ENCODE assay signal across 8 mouse cellular contexts in the genomic region with DNA sequence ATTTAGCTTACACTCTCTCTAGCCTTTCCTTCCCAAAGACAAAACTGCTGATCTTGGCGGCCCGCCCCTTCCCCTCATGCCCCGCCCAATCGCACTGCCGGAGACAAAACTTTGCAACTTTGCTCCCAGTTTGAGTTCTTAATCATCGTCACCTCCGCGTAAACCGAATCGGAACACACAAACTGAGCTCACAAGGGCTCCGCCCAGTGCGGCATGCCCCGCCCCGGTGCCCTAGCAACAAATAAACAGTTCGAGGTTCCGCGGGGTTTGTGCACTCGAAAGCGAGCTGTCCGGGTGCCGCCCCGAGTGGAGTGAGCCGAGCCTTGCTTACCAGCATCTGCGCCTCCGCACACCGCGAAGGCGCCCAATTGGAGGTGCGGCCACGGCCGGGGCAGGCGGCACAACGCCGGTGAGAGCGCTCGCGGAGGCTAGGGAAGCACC.
DNase-seq lines count a peak whose midpoint lies in the region; ATAC-seq and TF ChIP-seq lines count a peak whose summit lies in the region.

No protein-coding gene starts in this region.

- H3K9ac ChIP-seq in ES-Bruce4 (ENCODE audit: low read depth, poor library complexity, severe bottlenecking), result peak overlapping the region; percentile 33
- H3K9ac ChIP-seq in forebrain, embryonic 12.5 days, result peak overlapping the region; percentile 57
- peak overlapping the region; percentile 62 for H3K9ac ChIP-seq in heart, embryonic 16.5 days (ENCODE audit: low read length)
- peak overlapping the region; percentile 58 for H3K9ac ChIP-seq in liver, postnatal 0 days (replicated peaks)
- H3K9ac ChIP-seq in neural tube, embryonic 13.5 days, result peak overlapping the region; percentile 64

- no peaks in the 10 kb centered on the region for H3K9me3 ChIP-seq in ES-Bruce4 (replicated peaks; ENCODE audit: control insufficient read depth, insufficient read depth, low read length, poor library complexity, severe bottlenecking)
- H3K9me3 ChIP-seq in forebrain, embryonic 12.5 days, result no peaks in the 10 kb centered on the region
- 0 out of 2 replicates have a peak, but pooled peaks cover 3% of the 10 kb centered on the region for H3K9me3 ChIP-seq in heart, embryonic 16.5 days (replicated peaks; ENCODE audit: control insufficient read depth, low read length)
- H3K9me3 ChIP-seq in liver, postnatal 0 days (ENCODE audit: low read length), result no peaks in the 10 kb centered on the region
- H3K9me3 ChIP-seq in neural tube, embryonic 13.5 days, result no peaks in the 10 kb centered on the region

- no peak overlapping the region for H3K27ac ChIP-seq in ES-Bruce4 (ENCODE audit: insufficient read depth, low read length)
- no peak overlapping the region for H3K27ac ChIP-seq in forebrain, embryonic 12.5 days
- no peak overlapping the region; the same call in 1 of the 2 replicates for H3K27ac ChIP-seq in heart, embryonic 16.5 days (ENCODE audit: low read length)
- H3K27ac ChIP-seq in liver, postnatal 0 days (ENCODE audit: low read depth), result peak overlapping the region; percentile 79
- no peak overlapping the region for H3K27ac ChIP-seq in neural tube, embryonic 13.5 days (replicated peaks)

- peak overlapping the region; percentile 87 for H3K4me2 ChIP-seq in forebrain, embryonic 12.5 days
- peak overlapping the region; percentile 83 for H3K4me2 ChIP-seq in heart, embryonic 16.5 days (ENCODE audit: low read depth, low read length)
- H3K4me2 ChIP-seq in liver, postnatal 0 days (ENCODE audit: low read depth, low read length), result peak overlapping the region; percentile 87
- peak overlapping the region; percentile 88 for H3K4me2 ChIP-seq in neural tube, embryonic 13.5 days

- no peak for TF ChIP-seq EP300 in ES-Bruce4 (IDR thresholded peaks at IDR 0.05; ENCODE audit: insufficient read depth, low read depth, low read length)
- no peak for TF ChIP-seq EP300 in liver, postnatal 0 days (IDR thresholded peaks at IDR 0.05; ENCODE audit: low read depth)

- TF ChIP-seq POLR2A in ES-Bruce4 (IDR thresholded peaks at IDR 0.05; ENCODE audit: insufficient read depth, low read length), result no peak

- under 1% methylated on average over 37 of the region's 37 CpGs for WGBS in forebrain, embryonic 12.5 days
- WGBS in heart, embryonic 16.5 days, result under 1% methylated on average over 37 of the region's 37 CpGs
- WGBS in liver, postnatal 0 days (ENCODE audit: insufficient replicate concordance), result under 1% methylated on average over 37 of the region's 37 CpGs
- WGBS in neural tube, embryonic 13.5 days, result under 1% methylated on average over 37 of the region's 37 CpGs

- peaks cover 1% of the 10 kb centered on the region for H3K4me1 ChIP-seq in ES-Bruce4 (ENCODE audit: control insufficient read depth, insufficient read depth, low read length)
- peaks cover 9% of the 10 kb centered on the region for H3K4me1 ChIP-seq in forebrain, embryonic 12.5 days
- 0 out of 2 replicates have a peak, but pooled peaks cover 3% of the 10 kb centered on the region for H3K4me1 ChIP-seq in heart, embryonic 16.5 days (ENCODE audit: control insufficient read depth, insufficient read depth, low read length)
- H3K4me1 ChIP-seq in liver, postnatal 0 days (ENCODE audit: insufficient read depth), result peaks cover 22% of the 10 kb centered on the region
- peaks cover 14% of the 10 kb centered on the region for H3K4me1 ChIP-seq in neural tube, embryonic 13.5 days (replicated peaks)

- no peaks in the 10 kb centered on the region for H3K36me3 ChIP-seq in ES-Bruce4 (ENCODE audit: control insufficient read depth, insufficient read depth, low read length, poor library complexity, severe bottlenecking)
- no peaks in the 10 kb centered on the region for H3K36me3 ChIP-seq in forebrain, embryonic 12.5 days (replicated peaks)
- H3K36me3 ChIP-seq in heart, embryonic 16.5 days (ENCODE audit: control insufficient read depth, insufficient read depth), result no peaks in the 10 kb centered on the region
- H3K36me3 ChIP-seq in liver, postnatal 0 days (replicated peaks; ENCODE audit: insufficient read depth, low read length), result no peaks in the 10 kb centered on the region
- no peaks in the 10 kb centered on the region for H3K36me3 ChIP-seq in neural tube, embryonic 13.5 days

- peak; percentile 89 for DNase-seq in c-Kit-positive CD71-positive TER-119-positive erythroid progenitor cells, embryonic 14.5 days (ENCODE audit: low spot score)
- peak; percentile 89 to 94 for DNase-seq in kidney, postnatal 25 days
- peak; percentile 90 for DNase-seq in liver, postnatal 0 days
- DNase-seq in testis, postnatal 14 days (ENCODE audit: low spot score), result peak; percentile 84

- ATAC-seq in forebrain, embryonic 12.5 days (ENCODE audit: low FRiP score), result peak; percentile 74
- ATAC-seq in heart, embryonic 16.5 days (replicated peaks; ENCODE audit: extremely low read depth, insufficient read depth, low FRiP score), result peak; percentile 89
- ATAC-seq in liver, postnatal 0 days, result peak; percentile 97
- ATAC-seq in neural tube, embryonic 13.5 days (ENCODE audit: low read depth), result peak; percentile 71

- no peak for TF ChIP-seq CTCF in ES-Bruce4 (IDR thresholded peaks at IDR 0.05; ENCODE audit: low read depth, low read length)
- no peak for TF ChIP-seq CTCF in liver, postnatal 0 days (IDR thresholded peaks at IDR 0.05; ENCODE audit: low read depth)

- no peaks in the 10 kb centered on the region for H3K27me3 ChIP-seq in ES-Bruce4 (ENCODE audit: control insufficient read depth, insufficient read depth, low read length, poor library complexity, severe bottlenecking)
- H3K27me3 ChIP-seq in forebrain, embryonic 12.5 days, result peaks cover 18% of the 10 kb centered on the region
- H3K27me3 ChIP-seq in heart, embryonic 16.5 days (ENCODE audit: control insufficient read depth, insufficient read depth, low read length), result no peaks in the 10 kb centered on the region
- H3K27me3 ChIP-seq in liver, postnatal 0 days (ENCODE audit: insufficient read depth, low read length), result no peaks in the 10 kb centered on the region
- peaks cover 17% of the 10 kb centered on the region for H3K27me3 ChIP-seq in neural tube, embryonic 13.5 days

- peak overlapping the region; percentile 53 for H3K4me3 ChIP-seq in ES-Bruce4 (ENCODE audit: low read depth, low read length)
- peak overlapping the region; percentile 56 for H3K4me3 ChIP-seq in forebrain, embryonic 12.5 days (replicated peaks)
- peak overlapping the region; percentile 54 for H3K4me3 ChIP-seq in heart, embryonic 16.5 days (ENCODE audit: low read length)
- H3K4me3 ChIP-seq in liver, postnatal 0 days (ENCODE audit: low read depth, low read length), result peak overlapping the region; percentile 59
- peak overlapping the region; percentile 46 for H3K4me3 ChIP-seq in neural tube, embryonic 13.5 days
